ENCODE assay signal across 1 mouse cellular context in the genomic region with DNA sequence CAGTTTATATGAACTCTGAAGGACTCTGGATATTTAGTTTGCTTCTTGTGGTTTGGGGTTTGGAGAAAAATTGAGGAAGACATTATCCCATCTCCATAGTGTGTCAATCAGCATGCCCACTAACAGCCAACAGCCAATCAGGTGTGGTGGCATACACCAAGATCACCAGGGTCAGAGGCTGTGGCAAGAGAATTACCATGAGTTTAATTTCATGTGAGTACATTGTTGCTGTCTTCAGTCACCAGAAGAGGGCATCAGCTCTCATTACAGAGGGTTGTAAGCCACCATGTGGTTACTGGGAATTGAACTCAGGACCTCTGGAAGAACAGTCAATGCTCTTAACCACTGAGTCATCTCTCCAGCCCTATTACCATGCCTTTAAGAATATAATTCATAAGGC.
TF ChIP-seq lines count a peak whose summit lies in the region.

No protein-coding gene starts in this region.

TF ChIP-seq in MEL, 35 proteins besides CTCF, POLR2A, EP300 and RAD21 (continued from another document):
- TF ChIP-seq MEF2A (IDR thresholded peaks at IDR 0.05; ENCODE audit: extremely low read depth, insufficient replicate concordance, low read depth, low read length, poor library complexity, severe bottlenecking) (no peak), MYB (IDR thresholded peaks at IDR 0.05; ENCODE audit: low read depth, low read length) (no peak)
